Mouse (Mus musculus) gastrocnemius, adult 18-20 months (tissue): ENCODE results near the gene Rxra. TPM values are rescaled to one million over a fixed set of nuclear protein-coding genes. Genes with fewer than 3 reads are reported as not detected.

Source experiments
- DNase-seq: peaks from one replicate; pipeline ENCODE4 v3.0.0; 2021; ENCODE audit warnings: low spot score
- total RNA-seq, 2 experiments: library from RNA; stranded (reverse); gene quantifications; 2 replicates each; pipeline ENCODE4 v1.2.3; 2021

Gene Rxra
- total RNA-seq, 2 experiments from 2014 or later, result 129 to 134 TPM

- no peak for DNase-seq
These were observed 130.5 kb downstream of the Rxra start for GRCm38 (mm10) chr2:27806691-27807090.

DNA sequence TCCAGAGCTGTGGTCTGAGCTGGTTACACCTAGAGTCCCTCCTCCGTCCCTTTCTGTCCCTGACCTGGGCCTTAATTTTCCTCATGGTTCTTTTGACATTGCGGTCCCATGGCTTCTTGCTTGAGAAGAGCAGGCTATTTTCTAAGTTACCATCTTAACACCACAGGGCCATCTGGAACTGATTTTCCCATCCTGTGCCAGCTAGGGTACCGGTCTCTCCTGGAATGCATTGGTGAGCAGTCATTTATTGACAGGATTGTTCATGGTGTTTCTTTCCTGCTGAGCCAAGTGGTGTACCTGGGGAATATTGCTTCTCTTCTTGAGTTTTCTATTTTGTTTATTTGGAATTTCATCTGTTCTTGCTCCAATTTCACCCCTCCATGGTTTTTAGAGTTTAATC, 131.4 kb downstream of the Rxra start:
- no peak for DNase-seq

DNA sequence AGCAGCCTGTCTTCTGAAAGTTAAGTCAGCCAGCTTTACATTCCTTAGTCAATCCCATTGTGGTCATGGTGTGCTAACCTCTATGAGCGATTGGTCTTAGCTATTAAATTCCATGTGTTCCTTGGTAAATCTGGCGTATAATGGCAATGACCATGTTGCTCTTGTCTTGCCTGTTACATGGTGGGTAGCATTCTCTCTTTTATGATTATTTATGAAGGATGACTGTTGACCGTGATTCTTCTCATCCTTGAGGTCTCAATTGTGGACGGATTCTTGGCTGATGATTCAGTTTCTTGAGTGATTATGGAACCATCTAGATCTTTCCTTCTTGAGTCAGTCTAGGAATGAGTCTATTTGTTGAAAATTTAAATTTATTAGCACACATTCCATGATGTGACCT, 133.7 kb downstream of the Rxra start:
- no peak for DNase-seq

Other genes starting within 250 kb of the Rxra start
- gene Vav2, start 249.4 kb upstream of the Rxra start, total RNA-seq, result 1 to 10 TPM; 1.9 to 3.1 TPM
- 1 to 10 TPM in 1 of 2 experiments, under 1 TPM in 1; 0.57 to 1.8 TPM for gene Brd3os, start 234.1 kb upstream of the Rxra start, total RNA-seq
- 10 to 100 TPM; 21.8 to 23.0 TPM for gene Brd3, start 168.8 kb upstream of the Rxra start, total RNA-seq
- 10 to 100 TPM; 16.8 to 18.1 TPM for gene Wdr5, start 161.3 kb upstream of the Rxra start, total RNA-seq
- 10 to 100 TPM; 10.5 to 11.2 TPM for gene Col5a1, start 210.0 kb downstream of the Rxra start, total RNA-seq